Mouse (Mus musculus) MEL (cell line): ENCODE measurements around the gene Hnrnpf. TPM values are rescaled to one million over a fixed set of nuclear protein-coding genes. Genes with fewer than 3 reads are reported as not detected.
A peak's percentile ranks its signal among the peaks of the same experiment; 100 is the strongest.

ENCODE experiments used
- DNase-seq: peaks from one replicate; pipeline ENCODE4 v3.0.0; 2011; ENCODE audit warnings: low read depth, low spot score
- H3K27ac ChIP-seq: 2 replicates; pipeline ENCODE4 v1.5.1; 2012; ENCODE audit warnings: low read depth, mild to moderate bottlenecking, control low read depth, low read length, moderate library complexity; ENCODE audit not compliant: control insufficient read depth
- H3K27me3 ChIP-seq, 2 experiments: fragments of 150-350 bp in 1 of 2; sonication (generic) in 1 of 2; 2 replicates each; pipeline ENCODE4 v1.6.1; 2012; ENCODE audit warnings: low read length in 2 of 2, mild to moderate bottlenecking in 2 of 2, improper control_type of control experiment in 1 of 2, moderate library complexity in 1 of 2; ENCODE audit not compliant: insufficient read depth in 2 of 2, control insufficient read depth in 1 of 2
- H3K36me3 ChIP-seq, 2 experiments: 2 replicates each; pipeline ENCODE4 v1.6.1; 2012 to 2014; ENCODE audit warnings: low read length in 2 of 2, improper control_type of control experiment in 1 of 2, inconsistent platforms in 1 of 2, mild to moderate bottlenecking in 1 of 2; ENCODE audit not compliant: insufficient read depth in 2 of 2, control insufficient read depth in 1 of 2
- H3K4me1 ChIP-seq, 2 experiments: fragments of 150-350 bp in 1 of 2; sonication (generic) in 1 of 2; 2 replicates each; pipeline ENCODE4 v1.6.1; 2012; ENCODE audit warnings: low read length in 2 of 2, improper control_type of control experiment in 1 of 2, mild to moderate bottlenecking in 1 of 2; ENCODE audit not compliant: insufficient read depth in 2 of 2, control insufficient read depth in 1 of 2
- H3K4me3 ChIP-seq, 2 experiments: fragments of 150-350 bp in 1 of 2; sonication (generic) in 1 of 2; 2 replicates each; pipeline ENCODE4 v1.5.1; 2012; ENCODE audit warnings: low read depth in 2 of 2, low read length in 2 of 2, mild to moderate bottlenecking in 2 of 2, moderate library complexity in 2 of 2, control low read depth in 1 of 2, improper control_type of control experiment in 1 of 2; ENCODE audit not compliant: control insufficient read depth in 1 of 2, insufficient read depth in 1 of 2
- H3K79me2 ChIP-seq: 2 replicates; pipeline ENCODE4 v1.6.1; 2012; ENCODE audit warnings: mild to moderate bottlenecking, low read length, moderate library complexity; ENCODE audit not compliant: control insufficient read depth, poor library complexity, insufficient read depth
- H3K9ac ChIP-seq: 2 replicates; pipeline ENCODE4 v1.6.1; 2012; ENCODE audit warnings: low read depth, mild to moderate bottlenecking, control low read depth, low read length, moderate library complexity; ENCODE audit not compliant: control insufficient read depth, poor library complexity, severe bottlenecking
- H3K9me3 ChIP-seq: fragments of 150-350 bp; sonication (generic); replicated peaks from 2 replicates; pipeline ENCODE4 v1.6.1; 2012; ENCODE audit warnings: mild to moderate bottlenecking, low read length, improper control_type of control experiment, moderate library complexity; ENCODE audit not compliant: insufficient read depth
- BHLHE40 ChIP-seq: IDR thresholded peaks from 2 replicates; pipeline ENCODE4 v1.6.1; 2012; ENCODE audit warnings: low read depth, mild to moderate bottlenecking, inconsistent platforms, low read length, improper control_type of control experiment, borderline replicate concordance
- CHD1 ChIP-seq: IDR thresholded peaks from 2 replicates; pipeline ENCODE4 v1.6.1; 2012; ENCODE audit warnings: low read depth, mild to moderate bottlenecking, inconsistent platforms, low read length, improper control_type of control experiment
- CHD2 ChIP-seq: IDR thresholded peaks from 2 replicates; pipeline ENCODE4 v1.6.1; 2011; ENCODE audit warnings: low read length, improper control_type of control experiment
- E2F4 ChIP-seq: IDR thresholded peaks from 2 replicates; pipeline ENCODE4 v1.6.1; 2011; ENCODE audit warnings: low read depth, low read length, improper control_type of control experiment, borderline replicate concordance
- ETS1 ChIP-seq: IDR thresholded peaks from 2 replicates; pipeline ENCODE4 v1.6.1; 2012; ENCODE audit warnings: low read depth, mild to moderate bottlenecking, inconsistent platforms, low read length, improper control_type of control experiment, moderate library complexity
- HCFC1 ChIP-seq: IDR thresholded peaks from 2 replicates; pipeline ENCODE4 v1.6.1; 2012; ENCODE audit warnings: low read depth, mild to moderate bottlenecking, inconsistent platforms, low read length, improper control_type of control experiment, moderate library complexity
- KAT2A ChIP-seq: conservative IDR thresholded peaks from 2 replicates; pipeline ENCODE4 v1.6.1; 2012; ENCODE audit warnings: low read depth, low read length, improper control_type of control experiment, inconsistent platforms
- MAFK ChIP-seq: IDR thresholded peaks from 2 replicates; pipeline ENCODE4 v1.6.1; 2011; ENCODE audit warnings: low read depth, mild to moderate bottlenecking, low read length, improper control_type of control experiment, borderline replicate concordance
- MAX ChIP-seq: IDR thresholded peaks from 2 replicates; pipeline ENCODE4 v1.6.1; 2011; ENCODE audit warnings: low read length, improper control_type of control experiment
- MAZ ChIP-seq: IDR thresholded peaks from 2 replicates; pipeline ENCODE4 v1.6.1; 2012; ENCODE audit warnings: low read depth, mild to moderate bottlenecking, inconsistent platforms, low read length, improper control_type of control experiment
- MEF2A ChIP-seq: IDR thresholded peaks from 2 replicates; pipeline ENCODE4 v1.6.1; 2014; ENCODE audit warnings: low read depth, mild to moderate bottlenecking, inconsistent platforms, low read length, improper control_type of control experiment; ENCODE audit not compliant: poor library complexity, insufficient replicate concordance, severe bottlenecking; ENCODE audit errors: extremely low read depth
- MXI1 ChIP-seq: IDR thresholded peaks from 2 replicates; pipeline ENCODE4 v1.6.1; 2011; ENCODE audit warnings: mild to moderate bottlenecking, low read depth, low read length, improper control_type of control experiment
- MYB ChIP-seq: IDR thresholded peaks from 2 replicates; pipeline ENCODE4 v1.6.1; 2011; ENCODE audit warnings: mild to moderate bottlenecking, low read depth, low read length, improper control_type of control experiment
- MYC ChIP-seq: IDR thresholded peaks from 2 replicates; pipeline ENCODE4 v1.6.1; 2011; ENCODE audit warnings: low read depth, mild to moderate bottlenecking, low read length, improper control_type of control experiment, moderate library complexity
- NELFE ChIP-seq: IDR thresholded peaks from 2 replicates; pipeline ENCODE4 v1.6.1; 2011; ENCODE audit warnings: low read depth, low read length, improper control_type of control experiment
- NRF1 ChIP-seq: IDR thresholded peaks from 2 replicates; pipeline ENCODE4 v1.6.1; 2014; ENCODE audit warnings: low read depth, mild to moderate bottlenecking, inconsistent platforms, low read length, improper control_type of control experiment, moderate library complexity; ENCODE audit not compliant: poor library complexity, insufficient read depth, severe bottlenecking
- POLR2A ChIP-seq, 2 experiments: IDR thresholded peaks; 2 replicates each; pipeline ENCODE4 v1.6.1; 2011 to 2012; ENCODE audit warnings: low read length in 2 of 2, mild to moderate bottlenecking in 2 of 2, control low read depth in 1 of 2, improper control_type of control experiment in 1 of 2, low read depth in 1 of 2, moderate library complexity in 1 of 2; ENCODE audit not compliant: control insufficient read depth in 1 of 2, insufficient read depth in 1 of 2, poor library complexity in 1 of 2
- POLR2AphosphoS2 ChIP-seq: IDR thresholded peaks from 2 replicates; pipeline ENCODE4 v1.6.1; 2011; ENCODE audit warnings: low read length, improper control_type of control experiment
- POLR2AphosphoS5 ChIP-seq: IDR thresholded peaks from 2 replicates; pipeline ENCODE4 v1.6.1; 2012; ENCODE audit warnings: low read depth, borderline replicate concordance, mild to moderate bottlenecking, inconsistent platforms, low read length, moderate library complexity, mixed read lengths
- RAD21 ChIP-seq: IDR thresholded peaks from 2 replicates; pipeline ENCODE4 v1.6.1; 2011; ENCODE audit warnings: mild to moderate bottlenecking, low read depth, low read length, improper control_type of control experiment
- RCOR1 ChIP-seq: IDR thresholded peaks from 2 replicates; pipeline ENCODE4 v1.6.1; 2012; ENCODE audit warnings: low read depth, mild to moderate bottlenecking, inconsistent platforms, low read length, improper control_type of control experiment
- SMC3 ChIP-seq: IDR thresholded peaks from 2 replicates; pipeline ENCODE4 v1.6.1; 2011; ENCODE audit warnings: low read depth, low read length, improper control_type of control experiment
- TAL1 ChIP-seq: IDR thresholded peaks from 2 replicates; pipeline ENCODE4 v1.6.1; 2012; ENCODE audit warnings: mild to moderate bottlenecking, inconsistent platforms, low read length, moderate library complexity, mixed read lengths
- TBP ChIP-seq: IDR thresholded peaks from 2 replicates; pipeline ENCODE4 v1.8.0; 2011; ENCODE audit warnings: low read depth, low read length, improper control_type of control experiment
- TCF12 ChIP-seq: IDR thresholded peaks from 2 replicates; pipeline ENCODE4 v1.6.1; 2014; ENCODE audit warnings: low read depth, mild to moderate bottlenecking, inconsistent platforms, low read length, improper control_type of control experiment, moderate library complexity
- USF1 ChIP-seq: IDR thresholded peaks from 2 replicates; pipeline ENCODE4 v1.6.1; 2014; ENCODE audit warnings: low read depth, mild to moderate bottlenecking, inconsistent platforms, low read length, improper control_type of control experiment, moderate library complexity
- ZC3H11A ChIP-seq: IDR thresholded peaks from 2 replicates; pipeline ENCODE4 v1.6.1; 2012; ENCODE audit warnings: low read depth, mild to moderate bottlenecking, inconsistent platforms, low read length, improper control_type of control experiment
- ZKSCAN1 ChIP-seq: IDR thresholded peaks from 2 replicates; pipeline ENCODE4 v1.6.1; 2012; ENCODE audit warnings: low read depth, mild to moderate bottlenecking, inconsistent platforms, low read length, improper control_type of control experiment, moderate library complexity
- ZMIZ1 ChIP-seq: IDR thresholded peaks from 2 replicates; pipeline ENCODE4 v1.6.1; 2012; ENCODE audit warnings: low read depth, mild to moderate bottlenecking, inconsistent platforms, low read length, improper control_type of control experiment, moderate library complexity
- ZNF384 ChIP-seq: IDR thresholded peaks from 2 replicates; pipeline ENCODE4 v1.6.1; 2012; ENCODE audit warnings: low read depth, mild to moderate bottlenecking, inconsistent platforms, low read length, improper control_type of control experiment
- polyA plus RNA-seq, 2 experiments: library from polyadenylated mRNA; stranded (reverse) in 1 of 2; unstranded in 1 of 2; fragments of >175 nt in 1 of 2; fragments of >200 nt in 1 of 2; gene quantifications; 2 replicates each; pipeline versions ENCODE4 v1.2.1 to v1.2.4; 2012; ENCODE audit warnings: low replicate concordance in 2 of 2, low read depth in 1 of 2; ENCODE audit not compliant: insufficient read length in 2 of 2, insufficient read depth in 1 of 2, missing spikeins in 1 of 2
- total RNA-seq: library from RNA; depleted of rRNA; stranded (reverse); fragments of 300-350 nt; gene quantifications from 2 replicates; pipeline ENCODE4 v1.2.3, GENCODE M21; 2012

Hnrnpf gene
- total and polyA plus RNA-seq, 3 experiments, result 722 to 2,287 (median 882) TPM

DNA sequence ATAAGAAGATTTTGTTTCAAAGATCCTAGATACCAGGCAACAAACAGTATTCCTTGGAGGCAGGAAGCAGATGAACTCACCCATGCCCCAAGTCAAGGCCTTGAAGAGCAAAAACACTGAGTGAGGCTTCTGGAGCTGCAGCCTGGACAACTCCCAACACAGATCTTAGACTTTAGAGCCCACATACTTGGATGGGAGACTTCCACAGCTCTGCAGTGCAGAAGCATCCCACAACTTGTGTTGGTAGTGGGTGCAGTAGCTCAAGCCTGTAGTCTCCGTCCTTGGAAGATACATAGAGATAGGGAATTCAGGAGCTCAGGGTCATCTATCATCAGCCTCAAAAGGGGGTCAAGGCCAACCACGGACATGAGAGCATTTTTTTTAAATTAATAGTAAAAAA is 14.2 kb upstream of the Hnrnpf start:
- H3K27ac ChIP-seq, result no peak overlapping the region
- H3K36me3 ChIP-seq, result peaks cover 0 to 45% of the 10 kb centered on the region in 2 experiments; a peak in 2 of 4 replicates
- no peak overlapping the region for H3K9ac ChIP-seq
- no peak for DNase-seq
- H3K4me1 ChIP-seq, result peaks cover 23 to 44% of the 10 kb centered on the region in 2 experiments
- H3K9me3 ChIP-seq, result no peaks in the 10 kb centered on the region
- H3K4me3 ChIP-seq, result no peak overlapping the region
- peaks cover 9% of the 10 kb centered on the region for H3K79me2 ChIP-seq
- no peak for TF ChIP-seq MAFK
- no peak for TF ChIP-seq NELFE
- no peak for TF ChIP-seq RCOR1
- TF ChIP-seq BHLHE40, result no peak
- TF ChIP-seq HCFC1, result no peak
- no peak for TF ChIP-seq CHD2
- no peak for TF ChIP-seq USF1
- TF ChIP-seq MAZ, result no peak
- no peak for TF ChIP-seq NRF1
- no peak for TF ChIP-seq ZNF384
- no peak for TF ChIP-seq MAX
- no peak for TF ChIP-seq E2F4
- TF ChIP-seq KAT2A, result no peak
- TF ChIP-seq MEF2A, result no peak
- no peak for TF ChIP-seq ETS1
- no peak for TF ChIP-seq MYC
- TF ChIP-seq MYB, result no peak
- TF ChIP-seq, all 39 proteins: peak for 0
- no peaks in the 10 kb centered on the region for H3K27me3 ChIP-seq

DNA sequence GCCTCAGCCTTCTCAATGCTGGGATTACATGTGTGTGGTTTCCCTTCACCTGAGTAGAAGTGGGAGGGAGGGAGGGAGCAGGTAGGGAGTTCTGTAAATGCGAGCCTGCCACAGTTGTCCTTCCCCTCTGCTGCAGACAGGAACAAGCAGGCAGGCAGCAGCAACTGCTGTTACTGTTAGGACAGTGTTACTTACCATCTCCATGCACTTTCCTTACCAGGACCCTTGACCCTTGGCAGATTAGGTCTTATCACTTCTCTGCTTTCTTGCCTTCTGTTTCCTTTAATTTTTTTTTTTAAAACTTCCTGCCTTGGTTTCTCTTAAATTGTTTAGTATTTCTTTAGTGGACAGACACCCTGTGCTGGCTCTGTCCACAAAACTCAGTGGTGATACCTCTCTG is 12.1 kb upstream of the Hnrnpf start:
- H3K27ac ChIP-seq, result peak overlapping the region; percentile 98
- H3K4me3 ChIP-seq, result peak overlapping the region; percentile 18 to 28
- DNase-seq, result peak; percentile 63
- H3K79me2 ChIP-seq, result peaks cover 10% of the 10 kb centered on the region
- H3K36me3 ChIP-seq, result peaks cover 0 to 39% of the 10 kb centered on the region in 2 experiments; a peak in 2 of 4 replicates
- peak overlapping the region; percentile 69 for H3K9ac ChIP-seq
- H3K9me3 ChIP-seq, result no peaks in the 10 kb centered on the region
- H3K27me3 ChIP-seq, result no peaks in the 10 kb centered on the region
- H3K4me1 ChIP-seq, result peaks cover 19 to 32% of the 10 kb centered on the region in 2 experiments
- TF ChIP-seq MAZ, result no peak
- TF ChIP-seq MAFK, result no peak
- TF ChIP-seq ZKSCAN1, result peak; percentile 64; the same call in 1 of the 2 replicates
- peak; percentile 79 for TF ChIP-seq ETS1
- TF ChIP-seq HCFC1, result no peak
- TF ChIP-seq MYC, result 0 out of 2 replicates have a peak, but pooled peaks have one; percentile 37
- no peak for TF ChIP-seq NRF1
- TF ChIP-seq BHLHE40, result no peak
- TF ChIP-seq MEF2A, result peak; percentile 17; the same call in 1 of the 2 replicates
- TF ChIP-seq SMC3, result no peak
- no peak for TF ChIP-seq ZMIZ1
- TF ChIP-seq KAT2A, result no peak
- TF ChIP-seq ZNF384, result peak; percentile 95
- no peak for TF ChIP-seq ZC3H11A
- TF ChIP-seq POLR2A (IDR thresholded peaks at IDR 0.05; ENCODE audit: control insufficient read depth in 1 of 2, insufficient read depth in 1 of 2, low read depth in 1 of 2, low read length in 2 of 2, poor library complexity in 1 of 2), result no peak
- TF ChIP-seq NELFE, result no peak
- no peak for TF ChIP-seq POLR2AphosphoS2
- TF ChIP-seq TAL1, result peak; percentile 67
- no peak for TF ChIP-seq TBP
- TF ChIP-seq MXI1, result 0 out of 2 replicates have a peak, but pooled peaks have one; percentile 36
- TF ChIP-seq E2F4, result no peak
- no peak for TF ChIP-seq USF1
- TF ChIP-seq CHD1, result no peak
- TF ChIP-seq RAD21, result no peak
- TF ChIP-seq TCF12, result peak; percentile 86
- TF ChIP-seq POLR2AphosphoS5, result no peak
